ENCODE assay signal across 10 mouse cellular contexts in genomic region chr13:29581762-29582700, GRCm38 (mm10).
A peak's percentile ranks its signal among the peaks of the same experiment; 100 is the strongest.
DNase-seq lines count a peak whose midpoint lies in the region; ATAC-seq and TF ChIP-seq lines count a peak whose summit lies in the region.
"Had no signal": no experiment of that assay in that cellular context is flagged by ENCODE, and none has a peak within 500 bp of the region (broad histone marks: within the 10 kb centered on the region; RNA-seq: fewer than 3 reads in every experiment).

No protein-coding gene starts in this region.

- intact Hi-C loops in heart, adult 2 months (cut with DNase I), result no loop called here

- peaks cover 6% of the 10 kb centered on the region for H3K4me1 ChIP-seq in heart, embryonic 12.5 days (replicated peaks)
- no peaks in the 10 kb centered on the region for H3K4me1 ChIP-seq in heart, adult 2 months (ENCODE audit: control insufficient read depth, insufficient read depth, low read length)
- H3K4me1 ChIP-seq in neural tube, embryonic 12.5 days, result peaks cover 10% of the 10 kb centered on the region
- no peaks in the 10 kb centered on the region for H3K4me1 ChIP-seq in stomach, postnatal 0 days (replicated peaks; ENCODE audit: control insufficient read depth, insufficient read depth)
- H3K4me1 ChIP-seq: liver, embryonic 13.5 days had no signal

- no peak for DNase-seq in heart, adult 2 months
- no peak for DNase-seq in neural tube, embryonic 10.5 days (ENCODE audit: extremely low spot score, low spot score)
- peak; percentile 32 to 60 for DNase-seq in layer of hippocampus, adult 2 months (ENCODE audit: low spot score in 2 of 2)
- no peak for DNase-seq in stomach, postnatal 0 days (ENCODE audit: low spot score)
- no peak for DNase-seq in thymus, adult 18-20 months
- DNase-seq in thymus, postnatal 10 days (ENCODE audit: low spot score in 2 of 2), result no peak
- DNase-seq: liver, embryonic 13.5 days had no signal

- no peaks in the 10 kb centered on the region for H3K9me3 ChIP-seq in heart, embryonic 12.5 days (replicated peaks)
- no peaks in the 10 kb centered on the region for H3K9me3 ChIP-seq in neural tube, embryonic 12.5 days
- no peaks in the 10 kb centered on the region for H3K9me3 ChIP-seq in stomach, postnatal 0 days (ENCODE audit: control insufficient read depth, low read length)
- H3K9me3 ChIP-seq: heart, embryonic 13.5 days; liver, embryonic 13.5 days had no signal

- TF ChIP-seq CTCF in heart, adult 2 months (IDR thresholded peaks at IDR 0.05), result no peak
- no peak for TF ChIP-seq CTCF in layer of hippocampus, adult 2 months (conservative IDR thresholded peaks at IDR 0.05)
- no peak for TF ChIP-seq CTCF in stomach, postnatal 0 days (IDR thresholded peaks at IDR 0.05; ENCODE audit: low read depth)

- no peak for TF ChIP-seq EP300 in heart, adult 2 months (IDR thresholded peaks at IDR 0.05; ENCODE audit: insufficient read depth, low read depth, low read length)
- TF ChIP-seq EP300 in stomach, postnatal 0 days (optimal IDR thresholded peaks at IDR 0.05), result no peak

- no peak overlapping the region for H3K4me3 ChIP-seq in heart, embryonic 12.5 days
- no peak overlapping the region for H3K4me3 ChIP-seq in heart, adult 2 months
- no peak overlapping the region for H3K4me3 ChIP-seq in neural tube, embryonic 12.5 days
- no peak overlapping the region for H3K4me3 ChIP-seq in layer of hippocampus, adult 2 months
- H3K4me3 ChIP-seq in stomach, postnatal 0 days (ENCODE audit: low read depth, low read length), result no peak overlapping the region
- H3K4me3 ChIP-seq: heart, embryonic 13.5 days; liver, embryonic 13.5 days had no signal

- no peak overlapping the region for H3K27ac ChIP-seq in heart, embryonic 12.5 days (ENCODE audit: poor library complexity, severe bottlenecking)
- no peak overlapping the region for H3K27ac ChIP-seq in heart, adult 2 months
- no peak overlapping the region for H3K27ac ChIP-seq in neural tube, embryonic 12.5 days
- H3K27ac ChIP-seq in layer of hippocampus, adult 2 months, result peak overlapping the region; percentile 58
- H3K27ac ChIP-seq in stomach, postnatal 0 days (replicated peaks), result no peak overlapping the region
- H3K27ac ChIP-seq: heart, embryonic 13.5 days; liver, embryonic 13.5 days had no signal

- H3K27me3 ChIP-seq in heart, embryonic 12.5 days (replicated peaks), result no peaks in the 10 kb centered on the region
- H3K27me3 ChIP-seq in heart, adult 2 months (ENCODE audit: control insufficient read depth, insufficient read depth, low read length), result no peaks in the 10 kb centered on the region
- no peaks in the 10 kb centered on the region for H3K27me3 ChIP-seq in neural tube, embryonic 12.5 days (replicated peaks)
- no peaks in the 10 kb centered on the region for H3K27me3 ChIP-seq in stomach, postnatal 0 days (ENCODE audit: control insufficient read depth, insufficient read depth, low read length)
- H3K27me3 ChIP-seq: heart, embryonic 13.5 days; liver, embryonic 13.5 days had no signal

- no peaks in the 10 kb centered on the region for H3K36me3 ChIP-seq in heart, embryonic 12.5 days
- H3K36me3 ChIP-seq in heart, adult 2 months (ENCODE audit: control insufficient read depth, insufficient read depth, low read length), result no peaks in the 10 kb centered on the region
- no peaks in the 10 kb centered on the region for H3K36me3 ChIP-seq in neural tube, embryonic 12.5 days
- no peaks in the 10 kb centered on the region for H3K36me3 ChIP-seq in stomach, postnatal 0 days (ENCODE audit: control insufficient read depth, insufficient read depth, low read length)
- H3K36me3 ChIP-seq: heart, embryonic 13.5 days; liver, embryonic 13.5 days had no signal

- no peak overlapping the region for H3K9ac ChIP-seq in heart, embryonic 12.5 days
- H3K9ac ChIP-seq in heart, adult 2 months (ENCODE audit: low read depth, low read length), result no peak overlapping the region
- H3K9ac ChIP-seq in neural tube, embryonic 12.5 days, result no peak overlapping the region
- no peak overlapping the region for H3K9ac ChIP-seq in stomach, postnatal 0 days (ENCODE audit: low read length)
- H3K9ac ChIP-seq: heart, embryonic 13.5 days; liver, embryonic 13.5 days had no signal

- H3K79me2 ChIP-seq in heart, adult 2 months (replicated peaks; ENCODE audit: control insufficient read depth, insufficient read depth, low read length), result no peaks in the 10 kb centered on the region

- WGBS in heart, embryonic 12.5 days, result 84% methylated on average over 9 of the region's 9 CpGs
- 68% methylated on average over 9 of the region's 9 CpGs for WGBS in heart, adult 2 months
- 66% methylated on average over 9 of the region's 9 CpGs for WGBS in neural tube, embryonic 12.5 days
- 77% methylated on average over 9 of the region's 9 CpGs for WGBS in stomach, postnatal 0 days

- TF ChIP-seq POLR2A in heart, adult 2 months (IDR thresholded peaks at IDR 0.05; ENCODE audit: insufficient read depth, low read depth, low read length), result no peak

- peak; percentile 39; the same call in 1 of the 2 replicates for ATAC-seq in heart, embryonic 12.5 days (ENCODE audit: insufficient number of reproducible peaks, low FRiP score)
- ATAC-seq in neural tube, embryonic 12.5 days (ENCODE audit: low FRiP score, low read depth), result 0 out of 2 replicates have a peak, but pooled peaks have one; percentile 29
- 0 out of 2 replicates have a peak, but pooled peaks have one; percentile 15 for ATAC-seq in stomach, postnatal 0 days (ENCODE audit: low FRiP score, low TSS enrichment)

- H3K4me2 ChIP-seq in heart, embryonic 12.5 days, result no peak overlapping the region
- H3K4me2 ChIP-seq in neural tube, embryonic 12.5 days (replicated peaks), result no peak overlapping the region
- H3K4me2 ChIP-seq in stomach, postnatal 0 days (replicated peaks; ENCODE audit: low read depth), result no peak overlapping the region
- H3K4me2 ChIP-seq: heart, embryonic 13.5 days; liver, embryonic 13.5 days had no signal

Comparison
In these comparisons a context has a peak if more than half of its experiments do, and no peak if none do; other contexts are left out.
1. DNase-seq: peak in layer of hippocampus, adult 2 months (2 of 2); none in heart, adult 2 months (0 of 2), neural tube, embryonic 10.5 days (single experiment), stomach, postnatal 0 days (single experiment), thymus, adult 18-20 months (0 of 2) and thymus, postnatal 10 days (0 of 2).
2. Peak in every context shown above with its lines, with median percentiles within 50 percentile points of each other: ATAC-seq.